Mouse (Mus musculus) hindbrain, embryonic 15.5 days (tissue): ENCODE data around the gene Cox5a. TPM values are rescaled to one million over a fixed set of nuclear protein-coding genes. Genes with fewer than 3 reads are reported as not detected.

ENCODE experiments used
- ATAC-seq: fragments of 200-750 bp; cut with Nextera tagmentation; 2 replicates; pipeline ENCODE4 v1.8.0; 2017; ENCODE audit warnings: low read depth, moderate number of reproducible peaks, moderate TSS enrichment; ENCODE audit not compliant: low FRiP score
- H3K27ac ChIP-seq: fragments of 300-500 bp; sonication (generic); replicated peaks from 2 replicates; pipeline ENCODE4 v1.5.1; 2015; ENCODE audit warnings: mild to moderate bottlenecking, inconsistent platforms
- H3K27me3 ChIP-seq: fragments of 300-500 bp; sonication (generic); 2 replicates; pipeline ENCODE4 v1.6.1; 2015; ENCODE audit warnings: control low read depth, inconsistent platforms
- H3K36me3 ChIP-seq: fragments of 300-500 bp; sonication (generic); 2 replicates; pipeline ENCODE4 v1.6.1; 2015; ENCODE audit warnings: control low read depth, inconsistent platforms
- H3K4me1 ChIP-seq: fragments of 300-500 bp; sonication (generic); replicated peaks from 2 replicates; pipeline ENCODE4 v1.6.1; 2015; ENCODE audit warnings: control low read depth, inconsistent platforms
- H3K4me2 ChIP-seq: fragments of 300-500 bp; sonication (generic); 2 replicates; pipeline ENCODE4 v1.6.1; 2015; ENCODE audit warnings: moderate library complexity, mild to moderate bottlenecking, inconsistent platforms
- H3K4me3 ChIP-seq: fragments of 300-500 bp; sonication (generic); 2 replicates; pipeline ENCODE4 v1.5.1; 2015; ENCODE audit warnings: mild to moderate bottlenecking, inconsistent platforms
- H3K9ac ChIP-seq: fragments of 300-500 bp; sonication (generic); 2 replicates; pipeline ENCODE4 v1.6.1; 2015; ENCODE audit warnings: inconsistent platforms
- H3K9me3 ChIP-seq: fragments of 300-500 bp; sonication (generic); 2 replicates; pipeline ENCODE4 v1.6.1; 2016; ENCODE audit warnings: control low read depth, inconsistent platforms
- WGBS: fragments of 180-500 bp; shearing (Covaris S2); methylation state at CpG from one replicate; pipeline ENCODE4 v1.1.7; 2015; 5-methylcytosine and 5-hydroxymethylcytosine counted together
- polyA plus RNA-seq: library from polyadenylated mRNA; unstranded; fragments of >200 nt; fragmentation: Nextera tagmentation; extraction: Ambion mirVana; gene quantifications from 2 replicates; pipeline ENCODE4 v1.2.1, GENCODE M21; 2015

The Cox5a gene
- polyA plus RNA-seq: 894 and 915 TPM in 2 replicates

- no peaks in the 10 kb centered on the region for H3K9me3 ChIP-seq
- under 1% methylated on average over 95 of the region's 95 CpGs for WGBS
- ATAC-seq: peak; percentile 96
- H3K9ac ChIP-seq: peak within 1 kb of the TSS; percentile 92
- H3K4me2 ChIP-seq: peak within 1 kb of the TSS; percentile 65
- H3K36me3 ChIP-seq: no peaks in the 10 kb centered on the region
- peak within 1 kb of the TSS; percentile 77 for H3K4me3 ChIP-seq
- H3K4me1 ChIP-seq: peaks cover 42% of the 10 kb centered on the region
- H3K27me3 ChIP-seq: no peaks in the 10 kb centered on the region
- peak within 1 kb of the TSS; percentile 92 for H3K27ac ChIP-seq
These were observed at the start of gene Cox5a for GRCm38 (mm10) chr9:57521056-57521911. Cox5a (plus strand) TSS chr9:57521274.

- 14% methylated on average over 7 of the region's 7 CpGs for WGBS
- no peak overlapping the region for H3K27ac ChIP-seq
- H3K4me3 ChIP-seq: no peak overlapping the region
- no peaks in the 10 kb centered on the region for H3K36me3 ChIP-seq
- H3K4me2 ChIP-seq: no peak overlapping the region
- H3K9ac ChIP-seq: no peak overlapping the region
- no peaks in the 10 kb centered on the region for H3K9me3 ChIP-seq
- no peaks in the 10 kb centered on the region for H3K27me3 ChIP-seq
- H3K4me1 ChIP-seq: 0 out of 2 replicates have a peak, but pooled peaks cover 3% of the 10 kb centered on the region
- ATAC-seq: peak; percentile 65; the same call in 1 of the 2 replicates
These were observed 35.3 kb upstream of the Cox5a start for GRCm38 (mm10) chr9:57485774-57486173.

GRCm38 (mm10) chr9:57487807-57488206 lies 33.3 kb upstream of the Cox5a start:
- H3K4me1 ChIP-seq: 0 out of 2 replicates have a peak, but pooled peaks cover 3% of the 10 kb centered on the region
- H3K9me3 ChIP-seq: no peaks in the 10 kb centered on the region
- no peaks in the 10 kb centered on the region for H3K27me3 ChIP-seq
- H3K4me2 ChIP-seq: no peak overlapping the region
- ATAC-seq: no peak
- no peak overlapping the region for H3K9ac ChIP-seq
- H3K27ac ChIP-seq: no peak overlapping the region
- H3K36me3 ChIP-seq: no peaks in the 10 kb centered on the region
- 77% methylated on average over 7 of the region's 7 CpGs for WGBS
- H3K4me3 ChIP-seq: no peak overlapping the region

- Histone ChIP-seq H3K4me1 (peaks cover 8% of the 10 kb centered on the region), H3K36me3 (no peaks in the 10 kb centered on the region), H3K9ac (no peak overlapping the region), H3K9me3 (no peaks in the 10 kb centered on the region), H3K4me3 (no peak overlapping the region), H3K4me2 (no peak overlapping the region), H3K27ac (no peak overlapping the region), H3K27me3 (no peaks in the 10 kb centered on the region)
- ATAC-seq: no peak
- 92% methylated on average over 2 of the region's 2 CpGs for WGBS
These were observed 27.5 kb upstream of the Cox5a start for GRCm38 (mm10) chr9:57493532-57493931.

- H3K9me3 ChIP-seq: no peaks in the 10 kb centered on the region
- ATAC-seq: no peak
These were observed 26.1 kb upstream of the Cox5a start for GRCm38 (mm10) chr9:57494970-57495369.

GRCm38 (mm10) chr9:57497236-57497635 lies 23.8 kb upstream of the Cox5a start:
- no peak for ATAC-seq
- Histone ChIP-seq H3K4me3 (no peak overlapping the region), H3K36me3 (no peaks in the 10 kb centered on the region), H3K4me1 (peaks cover 26% of the 10 kb centered on the region), H3K9me3 (no peaks in the 10 kb centered on the region), H3K27me3 (peaks cover 3% of the 10 kb centered on the region; the same call in 1 of the 2 replicates), H3K27ac (no peak overlapping the region), H3K9ac (no peak overlapping the region), H3K4me2 (no peak overlapping the region)
- 60% methylated on average over 5 of the region's 5 CpGs for WGBS

More at GRCm38 (mm10) chr9:57494970-57495369, 26.1 kb upstream of the Cox5a start:
- no peak overlapping the region for H3K9ac ChIP-seq
- H3K4me2 ChIP-seq: no peak overlapping the region
- no peak overlapping the region for H3K4me3 ChIP-seq
- H3K27ac ChIP-seq: no peak overlapping the region
- H3K4me1 ChIP-seq: peaks cover 11% of the 10 kb centered on the region
- no peaks in the 10 kb centered on the region; the same call in 1 of the 2 replicates for H3K27me3 ChIP-seq
- no peaks in the 10 kb centered on the region for H3K36me3 ChIP-seq

GRCm38 (mm10) chr9:57498536-57498935 lies 22.5 kb upstream of the Cox5a start:
- Histone ChIP-seq H3K4me2 (no peak overlapping the region), H3K9ac (no peak overlapping the region), H3K9me3 (no peaks in the 10 kb centered on the region), H3K4me1 (peaks cover 39% of the 10 kb centered on the region), H3K27me3 (peaks cover 13% of the 10 kb centered on the region), H3K27ac (peak overlapping the region; percentile 56), H3K36me3 (no peaks in the 10 kb centered on the region), H3K4me3 (no peak overlapping the region)
- ATAC-seq: no peak
- 35% methylated on average over 7 of the region's 7 CpGs for WGBS

GRCm38 (mm10) chr9:57501452-57501851 lies 19.6 kb upstream of the Cox5a start:
- Histone ChIP-seq H3K27me3 (peaks cover 25% of the 10 kb centered on the region), H3K36me3 (no peaks in the 10 kb centered on the region), H3K9me3 (no peaks in the 10 kb centered on the region), H3K4me2 (peak overlapping the region; percentile 93), H3K4me3 (peak overlapping the region; percentile 26), H3K4me1 (peaks cover 68% of the 10 kb centered on the region), H3K27ac (peak overlapping the region; percentile 80), H3K9ac (peak overlapping the region; percentile 35; the same call in 1 of the 2 replicates)
- 7% methylated on average over 13 of the region's 13 CpGs for WGBS
- ATAC-seq: no peak

GRCm38 (mm10) chr9:57501861-57502260 lies 19.2 kb upstream of the Cox5a start:
- peaks cover 25% of the 10 kb centered on the region for H3K27me3 ChIP-seq
- peak; percentile 40; the same call in 1 of the 2 replicates for ATAC-seq
- WGBS: 1% methylated on average over 20 of the region's 20 CpGs
- H3K4me1 ChIP-seq: peaks cover 68% of the 10 kb centered on the region
- peak overlapping the region; percentile 80 for H3K27ac ChIP-seq
- H3K9ac ChIP-seq: peak overlapping the region; percentile 35; the same call in 1 of the 2 replicates
- peak overlapping the region; percentile 26 for H3K4me3 ChIP-seq
- H3K9me3 ChIP-seq: no peaks in the 10 kb centered on the region
- H3K4me2 ChIP-seq: peak overlapping the region; percentile 93
- no peaks in the 10 kb centered on the region for H3K36me3 ChIP-seq

GRCm38 (mm10) chr9:57502911-57503621 lies 18.0 kb upstream of the Cox5a start:
- peak overlapping the region; percentile 46 for H3K4me3 ChIP-seq
- H3K9me3 ChIP-seq: no peaks in the 10 kb centered on the region
- peaks cover 25% of the 10 kb centered on the region for H3K27me3 ChIP-seq
- 2% methylated on average over 23 of the region's 23 CpGs for WGBS
- H3K27ac ChIP-seq: peak overlapping the region; percentile 80; the same call in 1 of the 2 replicates
- peak overlapping the region; percentile 93 for H3K4me2 ChIP-seq
- no peak for ATAC-seq
- peak overlapping the region; percentile 20; the same call in 1 of the 2 replicates for H3K9ac ChIP-seq
- no peaks in the 10 kb centered on the region for H3K36me3 ChIP-seq
- peaks cover 65% of the 10 kb centered on the region for H3K4me1 ChIP-seq

- Histone ChIP-seq H3K4me3 (peak within 1 kb of the TSS; percentile 46), H3K27me3 (peaks cover 25% of the 10 kb centered on the region), H3K4me1 (peaks cover 58% of the 10 kb centered on the region), H3K9me3 (no peaks in the 10 kb centered on the region), H3K36me3 (no peaks in the 10 kb centered on the region), H3K27ac (peak within 1 kb of the TSS; percentile 80), H3K9ac (peak within 1 kb of the TSS; percentile 40), H3K4me2 (peak within 1 kb of the TSS; percentile 93)
- peak; percentile 55; the same call in 1 of the 2 replicates for ATAC-seq
- WGBS: under 1% methylated on average over 46 of the region's 46 CpGs
These were observed 17.3 kb upstream of the Cox5a start, which contains the start of gene Rpp25 for GRCm38 (mm10) chr9:57503622-57504380. Rpp25 (plus strand) TSS chr9:57504026.
